Mouse (Mus musculus): Measurements from ENCODE around the gene Arsa. TPM values are rescaled to one million over a fixed set of nuclear protein-coding genes. Genes with fewer than 3 reads are reported as not detected.

The Arsa gene
- total RNA-seq (2015) (7.1 and 7.3 TPM in 2 replicates), total RNA-seq (2017) (8.8 and 13.9 TPM in 2 replicates)

- no peak for ATAC-seq (replicated peaks; ENCODE audit: poor library complexity)
Observed at GRCm38 (mm10) chr15:89477091-89477491, at the start of gene Arsa. Gene Arsa, minus strand, starts transcription at chr15:89477425.

GRCm38 (mm10) chr15:89526776-89527325, 49.6 kb upstream of the Arsa start:
- no peak for ATAC-seq (replicated peaks; ENCODE audit: poor library complexity)

- no peak for ATAC-seq (replicated peaks; ENCODE audit: poor library complexity)
Observed at GRCm38 (mm10) chr15:89525896-89526295, 48.7 kb upstream of the Arsa start.

GRCm38 (mm10) chr15:89525464-89525863, 48.2 kb upstream of the Arsa start:
- no peak for ATAC-seq (replicated peaks; ENCODE audit: poor library complexity)

- no peak for ATAC-seq (replicated peaks; ENCODE audit: poor library complexity)
Observed at GRCm38 (mm10) chr15:89524611-89525415, 47.6 kb upstream of the Arsa start.

- no peak for ATAC-seq (replicated peaks; ENCODE audit: poor library complexity)
Observed at GRCm38 (mm10) chr15:89524001-89524571, 46.9 kb upstream of the Arsa start.

GRCm38 (mm10) chr15:89523283-89523832, 46.1 kb upstream of the Arsa start:
- ATAC-seq (replicated peaks; ENCODE audit: poor library complexity): peak; percentile 18; the same call in 1 of the 2 replicates

- no peak for ATAC-seq (replicated peaks; ENCODE audit: poor library complexity)
Observed at GRCm38 (mm10) chr15:89522566-89523282, 45.5 kb upstream of the Arsa start.

- no peak for ATAC-seq (replicated peaks; ENCODE audit: poor library complexity)
Observed at GRCm38 (mm10) chr15:89521951-89522350, 44.7 kb upstream of the Arsa start.

- ATAC-seq (replicated peaks; ENCODE audit: poor library complexity): peak; percentile 95
Observed at GRCm38 (mm10) chr15:89512679-89513078, 35.5 kb upstream of the Arsa start.

GRCm38 (mm10) chr15:89507751-89508150, 30.5 kb upstream of the Arsa start:
- no peak for ATAC-seq (replicated peaks; ENCODE audit: poor library complexity)

- peak; percentile 35 for ATAC-seq (replicated peaks; ENCODE audit: poor library complexity)
Observed at GRCm38 (mm10) chr15:89504838-89505237, 27.6 kb upstream of the Arsa start.

- ATAC-seq (replicated peaks; ENCODE audit: poor library complexity): no peak
Observed at GRCm38 (mm10) chr15:89501321-89501720, 24.1 kb upstream of the Arsa start.

GRCm38 (mm10) chr15:89500221-89500791, 23.1 kb upstream of the Arsa start:
- ATAC-seq (replicated peaks; ENCODE audit: poor library complexity): peak; percentile 40

- ATAC-seq (replicated peaks; ENCODE audit: poor library complexity): no peak
Observed at GRCm38 (mm10) chr15:89499784-89500220, 22.6 kb upstream of the Arsa start.

- peak; percentile 12 for ATAC-seq (replicated peaks; ENCODE audit: poor library complexity)
Observed at GRCm38 (mm10) chr15:89498961-89499688, 21.9 kb upstream of the Arsa start, which contains the start of gene Shank3. Gene Shank3, plus strand, starts transcription at chr15:89499623.

GRCm38 (mm10) chr15:89498049-89498960, 21.1 kb upstream of the Arsa start:
- ATAC-seq (replicated peaks; ENCODE audit: poor library complexity): peak; percentile 48

- peak; percentile 43 for ATAC-seq (replicated peaks; ENCODE audit: poor library complexity)
Observed at GRCm38 (mm10) chr15:89497391-89498048, 20.3 kb upstream of the Arsa start.

All from megakaryocyte progenitor cell, adult 5-6 weeks (primary cell).